Mouse (Mus musculus): Measurements from ENCODE around the gene St6galnac3. TPM values are rescaled to one million over a fixed set of nuclear protein-coding genes. Genes with fewer than 3 reads are reported as not detected.

The St6galnac3 gene
- total and polyA plus RNA-seq, 3 experiments = 0.08 to 1.1 (median 0.38) TPM

GRCm38 (mm10) chr3:153718724-153719123 is 6.2 kb downstream of the St6galnac3 start:
- Histone ChIP-seq H3K4me3 (replicated peaks in 1 of 3; ENCODE audit: low read depth in 2 of 3, low read length in 2 of 3, poor library complexity in 1 of 3) (no peak overlapping the region), H3K79me2 (replicated peaks; ENCODE audit: control insufficient read depth, extremely low read depth, insufficient read depth, poor library complexity, severe bottlenecking) (no peaks in the 10 kb centered on the region), H3K27me3 (replicated peaks) (peaks cover 7% of the 10 kb centered on the region), H3K9me3 (replicated peaks; ENCODE audit: low read length) (peaks cover 8% of the 10 kb centered on the region), H3K36me3 (replicated peaks in 1 of 2; ENCODE audit: control insufficient read depth in 1 of 2, insufficient read depth in 1 of 2, low read length in 1 of 2) (no peaks in the 10 kb centered on the region), H3K9ac (ENCODE audit: insufficient read depth, low read depth) (no peak overlapping the region), H3K4me1 (ENCODE audit: control insufficient read depth in 1 of 2, insufficient read depth in 2 of 2) (peaks cover 2 to 33% of the 10 kb centered on the region in 2 experiments; a peak in 3 of 4 replicates), H3K27ac (ENCODE audit: insufficient read depth, low read depth) (no peak overlapping the region), H3K4me2 (ENCODE audit: insufficient read depth, low read depth, poor library complexity, severe bottlenecking) (no peak overlapping the region)
- no peak for DNase-seq (ENCODE audit: extremely low read depth)
- TF ChIP-seq GABPA (IDR thresholded peaks at IDR 0.05; ENCODE audit: insufficient replicate concordance, low read depth, low read length) (no peak), SIN3A (IDR thresholded peaks at IDR 0.05; ENCODE audit: low read length) (no peak), TCF12 (IDR thresholded peaks at IDR 0.05; ENCODE audit: low read depth, low read length) (no peak), MXI1 (IDR thresholded peaks at IDR 0.05; ENCODE audit: low read depth, low read length) (no peak), ZC3H11A (IDR thresholded peaks at IDR 0.05; ENCODE audit: low read depth, low read length) (no peak), ELF1 (IDR thresholded peaks at IDR 0.05; ENCODE audit: low read depth, low read length) (no peak), ZNF384 (IDR thresholded peaks at IDR 0.05; ENCODE audit: low read depth, low read length) (no peak), NELFE (IDR thresholded peaks at IDR 0.05; ENCODE audit: low read depth, low read length) (no peak), MAFK (IDR thresholded peaks at IDR 0.05; ENCODE audit: insufficient replicate concordance, low read length) (no peak), CHD2 (IDR thresholded peaks at IDR 0.05; ENCODE audit: low read length) (no peak), PAX5 (IDR thresholded peaks at IDR 0.05; ENCODE audit: low read length) (no peak), USF2 (conservative IDR thresholded peaks at IDR 0.05; ENCODE audit: low read depth, low read length) (no peak), USF1 (IDR thresholded peaks at IDR 0.05; ENCODE audit: low read depth, low read length) (no peak), POLR2A (IDR thresholded peaks at IDR 0.05; ENCODE audit: low read depth, low read length) (no peak), MAZ (IDR thresholded peaks at IDR 0.05; ENCODE audit: low read depth, low read length) (no peak), KAT2A (IDR thresholded peaks at IDR 0.05; ENCODE audit: insufficient replicate concordance, low read length) (no peak), EP300 (IDR thresholded peaks at IDR 0.05; ENCODE audit: low read length) (no peak), HCFC1 (IDR thresholded peaks at IDR 0.05; ENCODE audit: low read depth, low read length) (no peak), MYC (IDR thresholded peaks at IDR 0.05; ENCODE audit: low read depth, low read length) (no peak), ETS1 (conservative IDR thresholded peaks at IDR 0.05; ENCODE audit: low read depth, low read length) (no peak)
- in situ Hi-C loops (cut with MboI; ENCODE audit: low pct_ligation_motif_present, low pct_unique_long_range_greater_than_20kb, low sequenced_read_pairs) (no loop called here), dilution Hi-C loops (cut with MboI; ENCODE audit: extremely low pct_ligation_motif_present, extremely low pct_unique_long_range_greater_than_20kb, low sequenced_read_pairs) (no loop called here)

GRCm38 (mm10) chr3:153717742-153718141 is 7.2 kb downstream of the St6galnac3 start:
- in situ Hi-C loops (cut with MboI; ENCODE audit: low pct_ligation_motif_present, low pct_unique_long_range_greater_than_20kb, low sequenced_read_pairs) (no loop called here), dilution Hi-C loops (cut with MboI; ENCODE audit: extremely low pct_ligation_motif_present, extremely low pct_unique_long_range_greater_than_20kb, low sequenced_read_pairs) (no loop called here)
- no peak for DNase-seq (ENCODE audit: extremely low read depth)
- peaks cover 2% of the 10 kb centered on the region for H3K27me3 ChIP-seq (replicated peaks)
- H3K9ac ChIP-seq (ENCODE audit: insufficient read depth, low read depth) = no peak overlapping the region
- H3K4me1 ChIP-seq (ENCODE audit: control insufficient read depth in 1 of 2, insufficient read depth in 2 of 2) = peaks cover 2 to 29% of the 10 kb centered on the region in 2 experiments; a peak in 2 of 4 replicates
- no peaks in the 10 kb centered on the region for H3K36me3 ChIP-seq (replicated peaks in 1 of 2; ENCODE audit: control insufficient read depth in 1 of 2, insufficient read depth in 1 of 2, low read length in 1 of 2)
- peaks cover 9% of the 10 kb centered on the region for H3K9me3 ChIP-seq (replicated peaks; ENCODE audit: low read length)
- H3K27ac ChIP-seq (ENCODE audit: insufficient read depth, low read depth) = no peak overlapping the region
- no peaks in the 10 kb centered on the region for H3K79me2 ChIP-seq (replicated peaks; ENCODE audit: control insufficient read depth, extremely low read depth, insufficient read depth, poor library complexity, severe bottlenecking)
- no peak overlapping the region for H3K4me3 ChIP-seq (replicated peaks in 1 of 3; ENCODE audit: low read depth in 2 of 3, low read length in 2 of 3, poor library complexity in 1 of 3)
- TF ChIP-seq MEF2A (IDR thresholded peaks at IDR 0.05; ENCODE audit: borderline replicate concordance, low read depth, low read length) (no peak), ZNF384 (IDR thresholded peaks at IDR 0.05; ENCODE audit: low read depth, low read length) (no peak), BHLHE40 (IDR thresholded peaks at IDR 0.05; ENCODE audit: low read depth, low read length) (no peak), CHD1 (IDR thresholded peaks at IDR 0.05; ENCODE audit: low read depth, low read length) (no peak), JUN (IDR thresholded peaks at IDR 0.05; ENCODE audit: insufficient read depth, low read depth, low read length) (no peak), PAX5 (IDR thresholded peaks at IDR 0.05; ENCODE audit: low read length) (no peak), MAZ (IDR thresholded peaks at IDR 0.05; ENCODE audit: low read depth, low read length) (no peak), SIN3A (IDR thresholded peaks at IDR 0.05; ENCODE audit: low read length) (no peak), ZMIZ1 (IDR thresholded peaks at IDR 0.05; ENCODE audit: low read depth, low read length) (no peak), MYC (IDR thresholded peaks at IDR 0.05; ENCODE audit: low read depth, low read length) (no peak), ETS1 (conservative IDR thresholded peaks at IDR 0.05; ENCODE audit: low read depth, low read length) (no peak), MXI1 (IDR thresholded peaks at IDR 0.05; ENCODE audit: low read depth, low read length) (no peak), UBTF (IDR thresholded peaks at IDR 0.05; ENCODE audit: low read depth, low read length) (no peak)
- H3K4me2 ChIP-seq (ENCODE audit: insufficient read depth, low read depth, poor library complexity, severe bottlenecking) = no peak overlapping the region

Data from CH12.LX (cell line).